Mouse (Mus musculus) forebrain, embryonic 11.5 days (tissue): Measurements from ENCODE around the gene Rgs14. TPM values are rescaled to one million over a fixed set of nuclear protein-coding genes. Genes with fewer than 3 reads are reported as not detected.
A peak's percentile ranks its signal among the peaks of the same experiment; 100 is the strongest.

Experiments
- ATAC-seq: fragments of 200-750 bp; cut with Nextera tagmentation; replicated peaks from 2 replicates; pipeline ENCODE4 v1.8.0; 2017; ENCODE audit warnings: moderate TSS enrichment; ENCODE audit not compliant: low FRiP score
- DNase-seq: peaks from one replicate; pipeline ENCODE4 v3.0.0-alpha.2; 2017; ENCODE audit warnings: low spot score
- H3K27ac ChIP-seq: fragments of 300-500 bp; sonication (generic); 2 replicates; pipeline ENCODE4 v1.5.1; 2014; ENCODE audit warnings: low read depth, low read length
- H3K27me3 ChIP-seq: fragments of 300-500 bp; sonication (generic); 2 replicates; pipeline ENCODE4 v1.6.1; 2014; ENCODE audit warnings: mild to moderate bottlenecking, low read length, mixed read lengths; ENCODE audit not compliant: control insufficient read depth, insufficient read depth
- H3K36me3 ChIP-seq: fragments of 300-500 bp; sonication (generic); 2 replicates; pipeline ENCODE4 v1.6.1; 2014; ENCODE audit warnings: mild to moderate bottlenecking, low read length, moderate library complexity, mixed read lengths; ENCODE audit not compliant: control insufficient read depth, insufficient read depth
- H3K4me1 ChIP-seq: fragments of 300-500 bp; sonication (generic); replicated peaks from 2 replicates; pipeline ENCODE4 v1.6.1; 2014; ENCODE audit warnings: low read length, mixed read lengths; ENCODE audit not compliant: control insufficient read depth, insufficient read depth
- H3K4me2 ChIP-seq: fragments of 300-500 bp; sonication (generic); 2 replicates; pipeline ENCODE4 v1.6.1; 2014; ENCODE audit warnings: low read depth, mild to moderate bottlenecking, low read length, moderate library complexity, mixed read lengths; ENCODE audit not compliant: severe bottlenecking
- H3K4me3 ChIP-seq: fragments of 300-500 bp; sonication (generic); 2 replicates; pipeline ENCODE4 v1.5.1; 2014; ENCODE audit warnings: low read depth, low read length
- H3K9ac ChIP-seq: fragments of 300-500 bp; sonication (generic); 2 replicates; pipeline ENCODE4 v1.6.1; 2014; ENCODE audit warnings: low read length
- H3K9me3 ChIP-seq: fragments of 300-500 bp; sonication (generic); 2 replicates; pipeline ENCODE4 v1.6.1; 2016; ENCODE audit warnings: low read length, mixed read lengths; ENCODE audit not compliant: control insufficient read depth
- WGBS: fragments of 180-500 bp; shearing (Covaris S2); extraction: QIAGEN DNeasy Blood & Tissue Kit; methylation state at CpG from one replicate; pipeline ENCODE4 v1.1.7; 2014; 5-methylcytosine and 5-hydroxymethylcytosine counted together
- polyA plus RNA-seq: library from polyadenylated mRNA; unstranded; fragments of >200 nt; fragmentation: Nextera tagmentation; extraction: Ambion mirVana; gene quantifications from 2 replicates; pipeline ENCODE4 v1.2.1, GENCODE M21; 2014

The Rgs14 gene
- polyA plus RNA-seq, 1 experiment from 2014 or later = 0.33 TPM

- Histone ChIP-seq H3K27ac (no peak overlapping the region), H3K27me3 (no peaks in the 10 kb centered on the region), H3K9me3 (no peaks in the 10 kb centered on the region), H3K36me3 (peaks cover 10% of the 10 kb centered on the region), H3K9ac (peak overlapping the region; percentile 82), H3K4me1 (peaks cover 7% of the 10 kb centered on the region), H3K4me3 (peak overlapping the region; percentile 67), H3K4me2 (peak overlapping the region; percentile 70)
- peak; percentile 49 for DNase-seq
- 80% methylated on average over 4 of the region's 4 CpGs for WGBS
- no peak for ATAC-seq
Observed at GRCm38 (mm10) chr13:55328641-55329040, 40.9 kb upstream of the Rgs14 start.

- H3K4me1 ChIP-seq = peaks cover 7% of the 10 kb centered on the region
- no peak for DNase-seq
- H3K4me3 ChIP-seq = peak overlapping the region; percentile 67
- H3K27me3 ChIP-seq = no peaks in the 10 kb centered on the region
- peak overlapping the region; percentile 70 for H3K4me2 ChIP-seq
- H3K36me3 ChIP-seq = peaks cover 9% of the 10 kb centered on the region
- H3K27ac ChIP-seq = peak overlapping the region; percentile 68
- H3K9ac ChIP-seq = peak overlapping the region; percentile 82
- H3K9me3 ChIP-seq = no peaks in the 10 kb centered on the region
- WGBS = under 1% methylated on average over 28 of the region's 29 CpGs
- ATAC-seq = peak; percentile 14
Observed at GRCm38 (mm10) chr13:55329109-55329682, 40.3 kb upstream of the Rgs14 start.

DNA sequence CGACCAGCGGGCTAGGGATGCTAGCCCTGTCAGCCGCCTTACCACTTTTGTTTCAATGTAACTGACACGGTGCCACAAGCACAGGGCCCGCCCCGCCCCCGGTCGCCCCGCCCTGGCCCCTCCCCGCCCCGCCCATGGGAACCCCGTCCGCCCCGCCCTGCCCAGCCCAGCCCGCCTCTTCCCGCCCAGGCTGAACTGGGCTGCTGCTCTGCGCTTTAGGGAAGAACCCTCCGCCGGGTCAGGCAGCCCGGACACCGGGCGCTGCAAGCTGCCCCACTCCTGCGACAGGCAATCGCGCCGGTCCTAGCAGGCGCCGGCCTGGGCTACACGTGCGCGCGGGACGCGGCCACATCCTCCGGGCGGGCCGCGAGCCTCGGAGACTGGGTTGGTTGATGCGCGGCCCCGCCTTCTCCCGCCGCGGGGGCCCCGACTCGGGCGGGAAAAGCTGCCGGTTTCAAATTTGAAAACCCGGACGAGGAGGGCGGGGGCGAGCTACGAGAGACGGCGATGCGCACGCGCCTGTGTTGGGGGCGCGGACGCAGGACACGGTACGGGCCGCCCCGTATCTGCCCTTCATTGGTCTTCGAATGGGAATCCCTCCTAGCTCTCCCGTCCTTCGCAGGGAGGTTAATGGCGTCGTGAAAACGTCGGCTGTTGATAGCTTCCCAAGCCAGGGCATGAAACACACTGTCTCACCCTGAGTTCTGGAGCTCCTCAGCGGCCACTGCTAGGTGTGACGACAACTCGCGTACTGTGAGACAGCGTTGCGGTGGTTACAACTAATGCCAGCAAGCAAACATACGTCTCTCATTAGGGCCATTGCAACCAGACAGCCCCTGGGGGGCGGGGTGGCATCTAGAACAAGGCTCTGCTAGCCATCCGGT, 39.6 kb upstream of the Rgs14 start, which contains the start of gene Mxd3:
Mxd3 (minus strand) TSS at position 141 of the 884 bp plus-strand sequence.
- peaks cover 9% of the 10 kb centered on the region for H3K36me3 ChIP-seq
- no peaks in the 10 kb centered on the region for H3K27me3 ChIP-seq
- no peaks in the 10 kb centered on the region for H3K9me3 ChIP-seq
- peak within 1 kb of the TSS; percentile 96 for H3K27ac ChIP-seq
- DNase-seq (peak; percentile 97), ATAC-seq (peak; percentile 85)
- WGBS = under 1% methylated on average over 72 of the region's 82 CpGs
- H3K4me1 ChIP-seq = peaks cover 7% of the 10 kb centered on the region
- H3K9ac ChIP-seq = peak within 1 kb of the TSS; percentile 82
- peak within 1 kb of the TSS; percentile 67 for H3K4me3 ChIP-seq
- peak within 1 kb of the TSS; percentile 70 for H3K4me2 ChIP-seq

- Histone ChIP-seq H3K27ac (peak overlapping the region; percentile 96), H3K27me3 (no peaks in the 10 kb centered on the region), H3K36me3 (peaks cover 4% of the 10 kb centered on the region), H3K9ac (peak overlapping the region; percentile 82), H3K4me1 (peaks cover 7% of the 10 kb centered on the region), H3K4me3 (peak overlapping the region; percentile 67), H3K4me2 (peak overlapping the region; percentile 70), H3K9me3 (no peaks in the 10 kb centered on the region)
- WGBS = 51% methylated on average over 14 of the region's 14 CpGs
- DNase-seq (no peak), ATAC-seq (no peak)
Observed at GRCm38 (mm10) chr13:55330567-55331400, 38.7 kb upstream of the Rgs14 start.

DNA sequence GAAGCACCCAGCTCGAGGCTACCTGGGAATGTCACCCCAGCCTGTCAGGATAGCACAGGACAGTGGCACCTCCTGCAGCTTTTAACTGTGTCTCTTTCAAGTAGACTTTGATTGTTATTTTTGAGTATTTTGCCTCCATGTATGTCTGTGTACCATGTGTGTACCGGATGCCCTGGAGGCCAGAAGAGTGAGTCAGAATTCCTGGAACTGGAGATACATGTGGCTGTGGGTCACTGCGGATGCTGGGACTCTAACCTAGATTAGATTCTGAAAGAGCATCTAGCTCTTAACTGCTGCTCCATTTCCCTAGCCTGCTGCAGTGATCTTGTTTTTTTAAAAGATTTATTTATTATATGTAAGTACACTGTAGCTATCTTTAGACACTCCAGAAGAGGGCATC, 37.2 kb upstream of the Rgs14 start:
- Histone ChIP-seq H3K27ac (no peak overlapping the region), H3K36me3 (no peaks in the 10 kb centered on the region), H3K4me3 (no peak overlapping the region), H3K9ac (no peak overlapping the region), H3K27me3 (no peaks in the 10 kb centered on the region), H3K9me3 (no peaks in the 10 kb centered on the region), H3K4me2 (no peak overlapping the region), H3K4me1 (peaks cover 7% of the 10 kb centered on the region)
- DNase-seq (no peak), ATAC-seq (no peak)
- 92% methylated on average over 3 of the region's 3 CpGs for WGBS

DNA sequence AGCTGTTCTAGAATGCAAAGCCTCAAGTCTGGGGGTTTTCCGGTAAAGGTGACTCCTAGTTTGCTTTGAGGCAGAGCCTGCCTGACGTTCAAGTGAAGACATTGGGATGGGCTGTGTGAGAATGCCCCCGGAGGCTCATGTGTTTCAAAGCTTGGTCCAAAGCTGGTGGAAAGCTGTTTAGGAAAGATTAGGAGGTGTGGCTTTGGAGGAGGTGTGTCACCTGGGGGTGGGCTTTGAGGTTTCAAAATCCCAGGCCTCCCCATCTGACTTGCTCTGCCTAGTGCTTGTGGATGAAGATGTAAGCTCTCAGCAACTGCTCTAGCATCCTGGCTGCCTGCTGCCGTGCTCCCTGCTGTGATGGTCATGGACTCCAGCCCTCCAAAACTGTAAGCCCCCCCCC, 33.8 kb upstream of the Rgs14 start:
- no peak for DNase-seq
- Histone ChIP-seq H3K36me3 (no peaks in the 10 kb centered on the region), H3K27ac (no peak overlapping the region), H3K27me3 (no peaks in the 10 kb centered on the region), H3K4me3 (no peak overlapping the region), H3K9me3 (no peaks in the 10 kb centered on the region), H3K4me1 (no peaks in the 10 kb centered on the region; the same call in 1 of the 2 replicates), H3K4me2 (no peak overlapping the region), H3K9ac (no peak overlapping the region)
- no peak for ATAC-seq
- 90% methylated on average over 4 of the region's 4 CpGs for WGBS

GRCm38 (mm10) chr13:55337341-55337975, 32.1 kb upstream of the Rgs14 start:
- Histone ChIP-seq H3K27ac (no peak overlapping the region), H3K9ac (no peak overlapping the region), H3K9me3 (no peaks in the 10 kb centered on the region), H3K4me3 (no peak overlapping the region), H3K4me1 (no peaks in the 10 kb centered on the region), H3K36me3 (no peaks in the 10 kb centered on the region), H3K4me2 (no peak overlapping the region), H3K27me3 (no peaks in the 10 kb centered on the region)
- no peak for DNase-seq
- ATAC-seq = no peak
- WGBS = 68% methylated on average over 10 of the region's 10 CpGs
